Mouse (Mus musculus) MEL (cell line): ENCODE measurements around the gene Vsx2.
A peak's percentile ranks its signal among the peaks of the same experiment; 100 is the strongest.

ENCODE experiments used
- CTCF ChIP-seq, 3 experiments: IDR thresholded peaks in 2 of 3; conservative IDR thresholded peaks in 1 of 3; 2 replicates each; pipeline ENCODE4 v1.5.1; 2011 to 2012; ENCODE audit warnings: low read length in 3 of 3, low read depth in 2 of 3, mild to moderate bottlenecking in 2 of 3, improper control_type of control experiment in 1 of 3, inconsistent platforms in 1 of 3, mixed read lengths in 1 of 3, moderate library complexity in 1 of 3; ENCODE audit not compliant: control insufficient read depth in 1 of 3, insufficient read depth in 1 of 3, poor library complexity in 1 of 3, severe bottlenecking in 1 of 3
- EP300 ChIP-seq, 2 experiments: IDR thresholded peaks; 2 replicates each; pipeline ENCODE4 v1.6.1; 2011; ENCODE audit warnings: improper control_type of control experiment in 2 of 2, low read length in 2 of 2, low read depth in 1 of 2, mild to moderate bottlenecking in 1 of 2
- GABPA ChIP-seq: IDR thresholded peaks from 2 replicates; pipeline ENCODE4 v1.6.1; 2012; ENCODE audit warnings: low read depth, mild to moderate bottlenecking, inconsistent platforms, low read length, improper control_type of control experiment, moderate library complexity
- GATA1 ChIP-seq: IDR thresholded peaks from 2 replicates; pipeline ENCODE4 v1.6.1; 2011; ENCODE audit warnings: low read depth, low read length, improper control_type of control experiment
- HCFC1 ChIP-seq: IDR thresholded peaks from 2 replicates; pipeline ENCODE4 v1.6.1; 2012; ENCODE audit warnings: low read depth, mild to moderate bottlenecking, inconsistent platforms, low read length, improper control_type of control experiment, moderate library complexity
- MAX ChIP-seq: IDR thresholded peaks from 2 replicates; pipeline ENCODE4 v1.6.1; 2011; ENCODE audit warnings: low read length, improper control_type of control experiment
- MYC ChIP-seq: IDR thresholded peaks from 2 replicates; pipeline ENCODE4 v1.6.1; 2011; ENCODE audit warnings: low read depth, mild to moderate bottlenecking, low read length, improper control_type of control experiment, moderate library complexity
- NRF1 ChIP-seq: IDR thresholded peaks from 2 replicates; pipeline ENCODE4 v1.6.1; 2014; ENCODE audit warnings: low read depth, mild to moderate bottlenecking, inconsistent platforms, low read length, improper control_type of control experiment, moderate library complexity; ENCODE audit not compliant: poor library complexity, insufficient read depth, severe bottlenecking
- POLR2A ChIP-seq, 2 experiments: IDR thresholded peaks; 2 replicates each; pipeline ENCODE4 v1.6.1; 2011 to 2012; ENCODE audit warnings: low read length in 2 of 2, mild to moderate bottlenecking in 2 of 2, control low read depth in 1 of 2, improper control_type of control experiment in 1 of 2, low read depth in 1 of 2, moderate library complexity in 1 of 2; ENCODE audit not compliant: control insufficient read depth in 1 of 2, insufficient read depth in 1 of 2, poor library complexity in 1 of 2
- TAL1 ChIP-seq: IDR thresholded peaks from 2 replicates; pipeline ENCODE4 v1.6.1; 2012; ENCODE audit warnings: mild to moderate bottlenecking, inconsistent platforms, low read length, moderate library complexity, mixed read lengths
- ZNF384 ChIP-seq: IDR thresholded peaks from 2 replicates; pipeline ENCODE4 v1.6.1; 2012; ENCODE audit warnings: low read depth, mild to moderate bottlenecking, inconsistent platforms, low read length, improper control_type of control experiment

DNA sequence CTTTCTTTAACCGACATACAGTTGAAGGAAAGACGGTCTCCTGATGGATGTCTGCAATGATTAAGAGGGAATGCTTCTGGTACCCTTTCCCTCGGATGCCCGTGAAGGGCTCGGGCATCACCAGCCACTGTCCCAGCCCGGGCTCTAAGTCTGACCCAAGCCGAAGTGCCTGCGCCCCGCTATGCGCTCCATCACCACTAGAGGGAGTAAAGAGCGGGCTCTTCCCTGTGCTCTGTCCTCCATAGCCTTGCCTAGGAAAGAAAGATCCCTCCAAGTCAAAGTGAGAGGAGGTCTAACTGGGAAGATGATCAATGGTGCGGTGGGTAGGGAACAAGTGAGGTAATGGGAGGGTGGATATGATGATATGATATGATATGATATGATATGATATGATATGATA is 23.5 kb upstream of the Vsx2 start:
- no peak for TF ChIP-seq NRF1
- no peak for TF ChIP-seq EP300 (IDR thresholded peaks at IDR 0.05; ENCODE audit: low read depth in 1 of 2, low read length in 2 of 2)
- TF ChIP-seq CTCF (IDR thresholded peaks at IDR 0.05 in 2 of 3, conservative IDR thresholded peaks at IDR 0.05 in 1 of 3; ENCODE audit: control insufficient read depth in 1 of 3, insufficient read depth in 1 of 3, low read depth in 2 of 3, low read length in 3 of 3, poor library complexity in 1 of 3, severe bottlenecking in 1 of 3) = peak; percentile 89 to 96 (median 92)
- no peak for TF ChIP-seq MAX
- TF ChIP-seq HCFC1 = no peak
- no peak for TF ChIP-seq POLR2A (IDR thresholded peaks at IDR 0.05; ENCODE audit: control insufficient read depth in 1 of 2, insufficient read depth in 1 of 2, low read depth in 1 of 2, low read length in 2 of 2, poor library complexity in 1 of 2)
- TF ChIP-seq TAL1 = no peak
- no peak for TF ChIP-seq MYC
- TF ChIP-seq GABPA = no peak
- TF ChIP-seq GATA1 = no peak
- TF ChIP-seq ZNF384 = no peak
